Mouse (Mus musculus) spleen, postnatal 10 days (tissue): Measurements from ENCODE around the gene Tnfrsf25.

Experiments used
- DNase-seq, 2 experiments: peaks; one replicate each; pipeline ENCODE4 v3.0.0; 2021 to 2022; ENCODE audit warnings: low spot score in 2 of 2

Tnfrsf25 gene

GRCm38 (mm10) chr4:152092751-152093293, 22.9 kb upstream of the Tnfrsf25 start:
- peak; percentile 63 to 79 for DNase-seq

GRCm38 (mm10) chr4:152094233-152094632, 21.5 kb upstream of the Tnfrsf25 start:
- peak in 1 of 2 experiments; percentile 20 for DNase-seq

GRCm38 (mm10) chr4:152095937-152096910, 19.5 kb upstream of the Tnfrsf25 start:
- DNase-seq, result peak; percentile 90 to 93

- no peak for DNase-seq
Observed at GRCm38 (mm10) chr4:152096927-152097326, 18.8 kb upstream of the Tnfrsf25 start.

GRCm38 (mm10) chr4:152097911-152098799, 17.6 kb upstream of the Tnfrsf25 start:
- no peak for DNase-seq

GRCm38 (mm10) chr4:152100541-152100940, 15.2 kb upstream of the Tnfrsf25 start:
- no peak for DNase-seq

- no peak for DNase-seq
Observed at GRCm38 (mm10) chr4:152101081-152101653, 14.6 kb upstream of the Tnfrsf25 start.

GRCm38 (mm10) chr4:152101921-152102320, 13.8 kb upstream of the Tnfrsf25 start:
- no peak for DNase-seq

GRCm38 (mm10) chr4:152103025-152103424, 12.7 kb upstream of the Tnfrsf25 start:
- peak; percentile 81 to 91 for DNase-seq

GRCm38 (mm10) chr4:152106746-152107145, 9.0 kb upstream of the Tnfrsf25 start:
- no peak for DNase-seq

- peak in 1 of 2 experiments; percentile 51 for DNase-seq
Observed at GRCm38 (mm10) chr4:152107493-152107892, 8.2 kb upstream of the Tnfrsf25 start.

GRCm38 (mm10) chr4:152107971-152108509, 7.7 kb upstream of the Tnfrsf25 start:
- DNase-seq, result peak in 1 of 2 experiments; percentile 75

- DNase-seq, result no peak
Observed at GRCm38 (mm10) chr4:152108673-152109072, 7.1 kb upstream of the Tnfrsf25 start.

- no peak for DNase-seq
Observed at GRCm38 (mm10) chr4:152109509-152109908, 6.2 kb upstream of the Tnfrsf25 start.

GRCm38 (mm10) chr4:152110689-152111088, 5.0 kb upstream of the Tnfrsf25 start:
- peak in 1 of 2 experiments; percentile 60 for DNase-seq

- no peak for DNase-seq
Observed at GRCm38 (mm10) chr4:152112329-152112728, 3.4 kb upstream of the Tnfrsf25 start.

GRCm38 (mm10) chr4:152114080-152114479, 1.7 kb upstream of the Tnfrsf25 start:
- no peak for DNase-seq

GRCm38 (mm10) chr4:152117538-152117937, 1.8 kb downstream of the Tnfrsf25 start:
- peak in 1 of 2 experiments; percentile 16 for DNase-seq

GRCm38 (mm10) chr4:152119396-152120292, 3.9 kb downstream of the Tnfrsf25 start:
- DNase-seq, result peak in 1 of 2 experiments; percentile 71
